Mouse (Mus musculus) ES-E14 (cell line): ENCODE results near the gene Kctd14.

Experiments used
- CHD2 ChIP-seq: IDR thresholded peaks from 2 replicates; pipeline ENCODE4 v1.6.1; 2014; ENCODE audit warnings: mild to moderate bottlenecking, low read depth, low read length, inconsistent platforms
- HCFC1 ChIP-seq: IDR thresholded peaks from 2 replicates; pipeline ENCODE4 v1.6.1; 2012; ENCODE audit warnings: low read length, inconsistent platforms, borderline replicate concordance; ENCODE audit not compliant: insufficient read depth
- MAFK ChIP-seq: IDR thresholded peaks from 2 replicates; pipeline ENCODE4 v1.6.1; 2014; ENCODE audit warnings: mild to moderate bottlenecking, low read depth, low read length, inconsistent platforms; ENCODE audit not compliant: insufficient read depth
- ZC3H11A ChIP-seq: IDR thresholded peaks from 2 replicates; pipeline ENCODE4 v1.6.1; 2012; ENCODE audit warnings: low read depth, mild to moderate bottlenecking, inconsistent platforms, low read length, borderline replicate concordance
- ZNF384 ChIP-seq: IDR thresholded peaks from 2 replicates; pipeline ENCODE4 v1.6.1; 2012; ENCODE audit warnings: low read depth, low read length, inconsistent platforms

DNA sequence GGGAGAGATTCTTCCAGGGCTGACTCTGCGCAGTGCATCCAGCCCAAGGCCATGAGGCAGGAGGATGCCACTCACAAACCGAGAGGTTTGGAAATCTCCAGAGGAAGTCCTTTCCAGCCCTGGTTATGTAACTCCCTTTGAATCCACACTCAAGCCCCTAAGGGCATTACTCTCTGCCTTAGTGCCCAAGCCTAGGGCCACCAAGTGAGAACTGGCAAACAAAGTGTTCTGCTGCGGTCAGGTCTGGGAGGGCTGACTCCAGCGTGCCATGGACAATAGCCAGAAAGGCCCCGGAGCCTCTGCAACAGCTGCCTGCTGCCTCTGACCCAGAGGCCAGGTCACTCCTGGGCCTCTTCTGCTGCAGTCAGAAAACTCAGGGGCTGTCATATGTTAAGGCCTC lies 32.4 kb upstream of the Kctd14 start:
- TF ChIP-seq ZNF384 (no peak), ZC3H11A (no peak), MAFK (no peak), HCFC1 (no peak), CHD2 (no peak)
